Mouse (Mus musculus): ENCODE data around the gene Trio. TPM values are rescaled to one million over a fixed set of nuclear protein-coding genes. Genes with fewer than 3 reads are reported as not detected.

Trio gene
- total and polyA plus RNA-seq, 2 experiments from 2014 or later = 21.9 to 214 TPM

DNA sequence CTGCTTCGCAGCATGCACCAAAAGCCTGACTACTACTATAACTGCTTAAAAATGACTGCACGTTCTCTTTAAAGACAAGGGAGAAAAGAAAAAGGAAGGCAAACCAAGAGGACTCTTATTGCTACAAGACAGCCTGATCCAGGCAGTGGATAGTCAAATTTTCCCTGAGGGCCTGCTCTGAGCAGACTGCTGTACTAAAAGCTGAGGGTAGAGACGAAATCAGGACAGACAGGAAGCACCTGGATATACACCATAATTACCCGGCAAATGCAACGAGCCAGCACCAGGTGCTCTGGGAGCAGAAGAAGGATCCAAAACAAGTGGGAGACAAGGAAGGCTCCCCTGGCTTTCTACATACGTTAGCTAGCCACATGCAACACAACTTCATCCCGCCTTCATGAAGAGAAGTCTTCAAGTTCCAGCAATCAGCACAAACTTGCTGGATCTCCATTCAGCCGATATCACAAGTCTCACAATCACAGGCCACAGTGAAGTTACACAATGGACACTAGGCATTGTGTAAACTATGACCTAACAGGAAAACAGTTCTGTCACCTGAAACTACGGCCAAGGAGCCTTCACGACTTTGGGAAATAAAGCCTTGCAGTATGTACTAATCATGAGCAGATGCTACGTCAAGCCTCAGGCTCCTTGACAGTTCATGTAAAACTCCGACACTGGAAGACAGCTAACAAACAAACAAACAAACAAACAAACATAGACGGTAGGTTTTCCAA is 43.7 kb downstream of the Trio start:
- no peak overlapping the region for H3K4me2 ChIP-seq (ENCODE audit: low read depth)
- H3K27ac ChIP-seq (ENCODE audit: low read depth, low read length) = no peak overlapping the region
- H3K9me3 ChIP-seq (ENCODE audit: low read length) = no peaks in the 10 kb centered on the region
- no peak for ATAC-seq
- WGBS = 66% methylated on average over 13 of the region's 13 CpGs
- H3K4me1 ChIP-seq (ENCODE audit: insufficient read depth) = no peaks in the 10 kb centered on the region
- no peak for TF ChIP-seq CTCF (IDR thresholded peaks at IDR 0.05; ENCODE audit: low read depth)
- H3K9ac ChIP-seq = no peak overlapping the region
- no peaks in the 10 kb centered on the region for H3K27me3 ChIP-seq (ENCODE audit: insufficient read depth, low read length)
- no peaks in the 10 kb centered on the region for H3K36me3 ChIP-seq (ENCODE audit: insufficient read depth)
- no peak overlapping the region for H3K4me3 ChIP-seq (ENCODE audit: low read depth, low read length)
- no peak for DNase-seq

DNA sequence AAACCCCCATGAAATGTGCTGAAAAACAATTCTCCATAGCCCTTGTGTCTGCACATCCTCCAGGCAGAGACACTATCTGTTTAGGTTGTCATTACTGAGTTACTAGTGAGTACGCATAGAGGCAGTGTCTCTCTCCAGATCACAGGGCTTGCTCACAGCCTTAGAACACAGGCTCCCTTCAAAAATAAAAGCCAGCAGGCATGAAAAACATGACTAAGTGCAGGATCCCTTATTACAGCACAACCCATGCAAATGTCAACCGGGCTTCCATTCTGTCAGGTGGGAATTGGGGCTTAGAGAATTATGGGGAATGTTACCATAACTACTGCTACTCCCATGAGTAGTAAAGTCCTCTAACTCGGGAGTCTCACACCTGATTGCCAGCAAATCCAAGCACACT is 44.4 kb downstream of the Trio start:
- WGBS = 56% methylated on average over 3 of the region's 3 CpGs
- no peaks in the 10 kb centered on the region for H3K9me3 ChIP-seq (ENCODE audit: low read length)
- H3K36me3 ChIP-seq (ENCODE audit: insufficient read depth) = no peaks in the 10 kb centered on the region
- no peaks in the 10 kb centered on the region for H3K27me3 ChIP-seq (ENCODE audit: insufficient read depth, low read length)
- no peak overlapping the region for H3K4me3 ChIP-seq (ENCODE audit: low read depth, low read length)
- H3K4me1 ChIP-seq (ENCODE audit: insufficient read depth) = no peaks in the 10 kb centered on the region
- DNase-seq = no peak
- ATAC-seq = peak; percentile 38; the same call in 1 of the 2 replicates
- no peak overlapping the region for H3K9ac ChIP-seq
- H3K4me2 ChIP-seq (ENCODE audit: low read depth) = no peak overlapping the region
- H3K27ac ChIP-seq (ENCODE audit: low read depth, low read length) = no peak overlapping the region
- no peak for TF ChIP-seq CTCF (IDR thresholded peaks at IDR 0.05; ENCODE audit: low read depth)

DNA sequence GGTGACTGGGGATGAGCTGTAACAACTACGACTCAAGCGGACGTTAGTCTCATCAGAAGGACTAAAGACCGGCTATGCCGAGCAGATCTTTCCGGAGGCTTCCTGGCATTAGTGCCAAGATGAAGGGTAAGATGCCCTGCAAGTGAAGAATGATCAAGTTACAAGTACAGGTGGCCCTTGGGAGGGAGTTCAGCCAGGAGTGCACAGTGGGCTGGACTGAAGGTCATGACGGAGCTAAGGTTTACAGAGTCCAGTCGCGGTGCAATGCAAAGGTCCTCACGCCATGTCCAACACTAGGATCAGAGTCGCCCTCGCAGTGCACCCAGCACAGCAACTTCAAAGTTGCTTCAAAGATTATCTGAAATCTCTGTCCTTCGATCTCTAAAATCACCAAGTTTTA is 45.2 kb downstream of the Trio start:
- no peak for TF ChIP-seq CTCF (IDR thresholded peaks at IDR 0.05; ENCODE audit: low read depth)
- Histone ChIP-seq H3K4me2 (ENCODE audit: low read depth) (no peak overlapping the region), H3K9me3 (ENCODE audit: low read length) (no peaks in the 10 kb centered on the region), H3K4me1 (ENCODE audit: insufficient read depth) (no peaks in the 10 kb centered on the region), H3K9ac (no peak overlapping the region), H3K36me3 (ENCODE audit: insufficient read depth) (no peaks in the 10 kb centered on the region), H3K27ac (ENCODE audit: low read depth, low read length) (no peak overlapping the region), H3K27me3 (ENCODE audit: insufficient read depth, low read length) (no peaks in the 10 kb centered on the region), H3K4me3 (ENCODE audit: low read depth, low read length) (no peak overlapping the region)
- no peak for DNase-seq
- ATAC-seq = no peak
- 89% methylated on average over 13 of the region's 13 CpGs for WGBS

DNA sequence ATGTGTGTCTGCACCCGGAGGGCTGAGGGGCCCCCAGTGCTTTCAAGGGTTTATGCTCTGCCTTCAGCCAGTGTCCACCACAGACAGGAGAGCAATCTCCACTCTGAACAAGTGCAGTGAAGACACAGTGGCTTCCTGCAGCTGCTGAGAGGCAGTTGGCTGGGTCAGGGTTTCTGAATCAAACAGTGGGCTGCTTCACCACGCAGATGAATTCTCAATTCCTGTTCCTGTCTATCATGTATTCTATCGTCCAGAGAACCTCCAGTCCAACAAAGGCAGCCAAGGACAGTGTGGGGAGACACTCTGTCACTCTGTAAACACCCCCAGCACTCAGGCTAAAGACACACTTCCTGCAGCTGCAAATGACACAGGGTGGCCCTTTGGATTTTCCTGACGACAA is 48.7 kb downstream of the Trio start:
- Histone ChIP-seq H3K27ac (ENCODE audit: low read depth, low read length) (no peak overlapping the region), H3K36me3 (ENCODE audit: insufficient read depth) (no peaks in the 10 kb centered on the region), H3K9ac (no peak overlapping the region), H3K27me3 (ENCODE audit: insufficient read depth, low read length) (no peaks in the 10 kb centered on the region), H3K4me3 (ENCODE audit: low read depth, low read length) (no peak overlapping the region), H3K9me3 (ENCODE audit: low read length) (no peaks in the 10 kb centered on the region), H3K4me1 (ENCODE audit: insufficient read depth) (no peaks in the 10 kb centered on the region), H3K4me2 (ENCODE audit: low read depth) (no peak overlapping the region)
- ATAC-seq = peak; percentile 45
- no peak for TF ChIP-seq CTCF (IDR thresholded peaks at IDR 0.05; ENCODE audit: low read depth)
- 67% methylated on average over 4 of the region's 4 CpGs for WGBS
- DNase-seq = no peak

DNA sequence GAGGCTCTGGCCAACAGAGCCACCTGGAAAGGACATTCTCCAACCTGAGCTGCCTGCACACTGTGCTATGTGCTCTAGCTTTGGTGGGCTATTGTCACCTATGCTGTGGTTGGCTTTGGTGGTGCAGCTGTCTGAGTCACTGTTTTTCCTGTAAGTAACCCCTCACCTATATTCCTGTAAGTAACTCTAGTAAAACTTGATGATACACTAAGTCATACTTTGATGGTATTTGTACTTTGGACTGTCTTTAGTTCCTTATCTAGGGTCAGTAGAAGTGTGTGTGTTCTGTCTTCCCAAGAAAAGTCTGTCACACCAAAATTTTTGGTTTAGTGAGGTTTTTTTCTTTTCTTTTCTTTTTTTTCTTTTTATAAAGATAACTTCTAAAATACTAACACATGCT is 49.3 kb downstream of the Trio start:
- no peaks in the 10 kb centered on the region for H3K27me3 ChIP-seq (ENCODE audit: insufficient read depth, low read length)

DNA sequence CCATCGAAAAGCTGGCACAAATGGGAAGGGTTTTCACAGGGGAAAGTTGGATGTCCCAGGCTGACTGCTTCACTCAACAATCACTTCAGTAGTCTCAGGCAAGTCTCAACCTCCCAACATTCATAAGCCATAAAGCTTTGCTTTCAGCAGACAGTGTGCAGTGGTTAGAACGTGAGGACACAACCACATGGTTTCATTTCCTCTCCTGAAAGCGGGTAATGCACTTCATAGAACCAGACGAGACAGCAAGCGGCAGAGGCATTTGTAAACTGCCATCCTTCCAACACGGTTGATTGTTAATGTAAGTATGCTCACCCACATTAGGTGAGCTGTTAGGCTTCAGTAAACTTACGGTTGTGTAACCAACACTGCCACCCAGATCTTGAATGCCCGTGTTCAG is 51.0 kb downstream of the Trio start:
- no peaks in the 10 kb centered on the region for H3K27me3 ChIP-seq (ENCODE audit: insufficient read depth, low read length)
- H3K9ac ChIP-seq = no peak overlapping the region
- TF ChIP-seq CTCF (IDR thresholded peaks at IDR 0.05; ENCODE audit: low read depth) = no peak
- H3K27ac ChIP-seq (ENCODE audit: low read depth, low read length) = no peak overlapping the region
- no peak for DNase-seq
- H3K4me1 ChIP-seq (ENCODE audit: insufficient read depth) = no peaks in the 10 kb centered on the region
- H3K4me3 ChIP-seq (ENCODE audit: low read depth, low read length) = no peak overlapping the region
- whole genome bisulfite sequencing = 76% methylated on average over 8 of the region's 8 CpGs
- no peaks in the 10 kb centered on the region for H3K36me3 ChIP-seq (ENCODE audit: insufficient read depth)
- H3K9me3 ChIP-seq (ENCODE audit: low read length) = no peaks in the 10 kb centered on the region
- ATAC-seq = no peak
- H3K4me2 ChIP-seq (ENCODE audit: low read depth) = no peak overlapping the region

More for the DNA sequence above, 49.3 kb downstream of the Trio start:
- ATAC-seq (no peak), DNase-seq (no peak)
- Histone ChIP-seq H3K9ac (no peak overlapping the region), H3K9me3 (ENCODE audit: low read length) (no peaks in the 10 kb centered on the region), H3K4me3 (ENCODE audit: low read depth, low read length) (no peak overlapping the region), H3K36me3 (ENCODE audit: insufficient read depth) (no peaks in the 10 kb centered on the region), H3K4me2 (ENCODE audit: low read depth) (no peak overlapping the region), H3K27ac (ENCODE audit: low read depth, low read length) (no peak overlapping the region), H3K4me1 (ENCODE audit: insufficient read depth) (no peaks in the 10 kb centered on the region)
- no peak for TF ChIP-seq CTCF (IDR thresholded peaks at IDR 0.05; ENCODE audit: low read depth)

DNA sequence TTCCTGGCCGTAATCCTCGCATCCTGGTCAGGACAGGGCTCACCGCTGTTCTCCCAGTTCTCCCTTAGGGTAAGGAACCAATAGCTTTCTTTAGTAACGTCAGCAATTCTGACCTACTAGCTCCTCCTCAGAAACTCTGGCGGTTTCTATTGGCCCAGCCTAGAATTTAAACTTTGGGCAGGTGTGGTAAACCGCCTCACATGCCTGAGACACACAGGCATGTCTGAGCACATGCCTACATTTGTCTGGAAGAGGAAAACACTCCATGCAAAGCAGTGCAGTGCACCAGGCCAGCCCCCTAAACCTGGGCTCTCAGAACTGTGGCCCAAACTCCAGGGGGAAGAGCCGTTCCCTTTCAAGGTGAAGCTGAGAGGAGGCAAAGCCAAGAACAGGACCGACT is 57.5 kb downstream of the Trio start:
- ATAC-seq = no peak
- H3K4me1 ChIP-seq (ENCODE audit: insufficient read depth) = 0 out of 2 replicates have a peak, but pooled peaks cover 2% of the 10 kb centered on the region
- H3K9ac ChIP-seq = no peak overlapping the region
- H3K27ac ChIP-seq (ENCODE audit: low read depth, low read length) = no peak overlapping the region
- H3K4me3 ChIP-seq (ENCODE audit: low read depth, low read length) = no peak overlapping the region
- 77% methylated on average over 8 of the region's 8 CpGs for WGBS
- DNase-seq = no peak
- TF ChIP-seq CTCF (IDR thresholded peaks at IDR 0.05; ENCODE audit: low read depth) = no peak
- no peak overlapping the region for H3K4me2 ChIP-seq (ENCODE audit: low read depth)
- H3K36me3 ChIP-seq (ENCODE audit: insufficient read depth) = no peaks in the 10 kb centered on the region
- H3K9me3 ChIP-seq (ENCODE audit: low read length) = no peaks in the 10 kb centered on the region
- H3K27me3 ChIP-seq (ENCODE audit: insufficient read depth, low read length) = no peaks in the 10 kb centered on the region
